Mouse (Mus musculus) CD4-positive, CD25-positive, alpha-beta regulatory T cell, adult 2 months (primary cell): ENCODE data around the gene Dennd5b.

ENCODE experiments used
- DNase-seq: peaks from one replicate; pipeline ENCODE4 v3.0.0-alpha.2; 2012; ENCODE audit warnings: low read depth, low spot score

Gene Dennd5b

GRCm38 (mm10) chr6:148955641-148956420 lies 145.6 kb downstream of the Dennd5b start:
- no peak for DNase-seq

GRCm38 (mm10) chr6:148946881-148947405 lies 154.5 kb downstream of the Dennd5b start:
- DNase-seq: no peak

GRCm38 (mm10) chr6:148946409-148946742 lies 155.1 kb downstream of the Dennd5b start, which contains the start of gene Sinhcaf:
TSS of gene Sinhcaf (minus strand) at chr6:148946467.
- DNase-seq: peak; percentile 98

GRCm38 (mm10) chr6:148945509-148946408 lies 155.7 kb downstream of the Dennd5b start:
- peak; percentile 67 for DNase-seq

- peak; percentile 81 for DNase-seq
Measured at GRCm38 (mm10) chr6:148944767-148945508, 156.5 kb downstream of the Dennd5b start.

- no peak for DNase-seq
Measured at GRCm38 (mm10) chr6:148944344-148944766, 157.1 kb downstream of the Dennd5b start.

- DNase-seq: no peak
Measured at GRCm38 (mm10) chr6:148943695-148944094, 157.8 kb downstream of the Dennd5b start.

- DNase-seq: peak; percentile 30
Measured at GRCm38 (mm10) chr6:148942406-148942805, 159.1 kb downstream of the Dennd5b start.

- DNase-seq: no peak
Measured at GRCm38 (mm10) chr6:148941880-148942279, 159.6 kb downstream of the Dennd5b start.

- peak; percentile 51 for DNase-seq
Measured at GRCm38 (mm10) chr6:148940383-148940782, 161.1 kb downstream of the Dennd5b start.
